In genomic region chr13:93243076-93243475, GRCm38 (mm10) we compare ENCODE assay signal across 8 mouse cellular contexts. TPM values are rescaled to one million over a fixed set of nuclear protein-coding genes. Genes with fewer than 3 reads are reported as not detected.
DNase-seq lines count a peak whose midpoint lies in the region; ATAC-seq and TF ChIP-seq lines count a peak whose summit lies in the region.

No protein-coding gene starts in this region.

- 0 out of 2 replicates have a peak overlapping the region, but pooled peaks have one; percentile 35 for H3K27ac ChIP-seq in intestine, postnatal 0 days (ENCODE audit: low read depth, low read length)

- H3K4me1 ChIP-seq in intestine, postnatal 0 days (replicated peaks; ENCODE audit: control insufficient read depth, insufficient read depth, low read length) = 0 out of 2 replicates have a peak, but pooled peaks cover 4% of the 10 kb centered on the region

- H3K36me3 ChIP-seq in intestine, postnatal 0 days (ENCODE audit: control insufficient read depth, insufficient read depth) = no peaks in the 10 kb centered on the region

- 52% methylated on average over 2 of the region's 2 CpGs for WGBS in intestine, postnatal 0 days

- H3K27me3 ChIP-seq in intestine, postnatal 0 days (replicated peaks; ENCODE audit: control insufficient read depth, insufficient read depth, low read length) = no peaks in the 10 kb centered on the region

- no peak overlapping the region for H3K4me2 ChIP-seq in intestine, postnatal 0 days (replicated peaks; ENCODE audit: low read depth)

- TF ChIP-seq CTCF in intestine, postnatal 0 days (IDR thresholded peaks at IDR 0.05; ENCODE audit: low read depth) = peak; percentile 91

- intact Hi-C loops in left cerebral cortex, postnatal 4 days (cut with DNase I) = loop anchor here (2.0 to 10.0 kb wide), 2 partner anchors 258 to 492 kb away; no protein-coding TSS in a partner anchor

- H3K4me3 ChIP-seq in intestine, postnatal 0 days (ENCODE audit: low read depth, low read length) = no peak overlapping the region

- DNase-seq in 3T3-L1 (ENCODE audit: low read depth, low spot score) = peak; percentile 90
- DNase-seq in Muller cell, postnatal 12 days (ENCODE audit: inconsistent ontology term) = peak; percentile 59
- DNase-seq in cerebellum, adult 18-20 months = peak; percentile 75 to 80
- peak; percentile 27 to 67 for DNase-seq in frontal cortex, postnatal 10 days (ENCODE audit: low spot score in 2 of 2)
- peak; percentile 75 for DNase-seq in left cerebral cortex, postnatal 4 days
- peak; percentile 85 for DNase-seq in naive thymus-derived CD4-positive, alpha-beta T cell, adult 2 months (ENCODE audit: low read depth)
- peak; percentile 88 for DNase-seq in testis, postnatal 10 days (ENCODE audit: low spot score)

- no peaks in the 10 kb centered on the region for H3K9me3 ChIP-seq in intestine, postnatal 0 days (ENCODE audit: control insufficient read depth)

- no peak overlapping the region for H3K9ac ChIP-seq in intestine, postnatal 0 days (ENCODE audit: low read depth, low read length)

- ATAC-seq in intestine, postnatal 0 days = peak; percentile 86

RNA-seq across cellular contexts. Expression of gene Tent2, which starts 50.9 kb away (rescaled TPM):
- 39.3 and 40.3 TPM in 2 replicates for polyA plus RNA-seq in intestine, postnatal 0 days (2015; fragmentation: Nextera tagmentation; extraction: Ambion mirVana)
- total RNA-seq in left cerebral cortex, postnatal 4 days (2021) = 10 to 100 TPM; 36.5 to 41.0 TPM

RNA-seq across cellular contexts. Expression of gene Homer1, which starts 56.4 kb away (rescaled TPM):
- polyA plus RNA-seq in intestine, postnatal 0 days (2015; fragmentation: Nextera tagmentation; extraction: Ambion mirVana) = 3.3 and 3.5 TPM in 2 replicates
- total RNA-seq in left cerebral cortex, postnatal 4 days (2021) = 100 to 1,000 TPM; 120 to 125 TPM
